Mouse (Mus musculus): Measurements from ENCODE around the gene Gm19426. TPM values are rescaled to one million over a fixed set of nuclear protein-coding genes. Genes with fewer than 3 reads are reported as not detected.

Gene Gm19426
- total and polyA plus RNA-seq, 3 experiments = not detected

DNA sequence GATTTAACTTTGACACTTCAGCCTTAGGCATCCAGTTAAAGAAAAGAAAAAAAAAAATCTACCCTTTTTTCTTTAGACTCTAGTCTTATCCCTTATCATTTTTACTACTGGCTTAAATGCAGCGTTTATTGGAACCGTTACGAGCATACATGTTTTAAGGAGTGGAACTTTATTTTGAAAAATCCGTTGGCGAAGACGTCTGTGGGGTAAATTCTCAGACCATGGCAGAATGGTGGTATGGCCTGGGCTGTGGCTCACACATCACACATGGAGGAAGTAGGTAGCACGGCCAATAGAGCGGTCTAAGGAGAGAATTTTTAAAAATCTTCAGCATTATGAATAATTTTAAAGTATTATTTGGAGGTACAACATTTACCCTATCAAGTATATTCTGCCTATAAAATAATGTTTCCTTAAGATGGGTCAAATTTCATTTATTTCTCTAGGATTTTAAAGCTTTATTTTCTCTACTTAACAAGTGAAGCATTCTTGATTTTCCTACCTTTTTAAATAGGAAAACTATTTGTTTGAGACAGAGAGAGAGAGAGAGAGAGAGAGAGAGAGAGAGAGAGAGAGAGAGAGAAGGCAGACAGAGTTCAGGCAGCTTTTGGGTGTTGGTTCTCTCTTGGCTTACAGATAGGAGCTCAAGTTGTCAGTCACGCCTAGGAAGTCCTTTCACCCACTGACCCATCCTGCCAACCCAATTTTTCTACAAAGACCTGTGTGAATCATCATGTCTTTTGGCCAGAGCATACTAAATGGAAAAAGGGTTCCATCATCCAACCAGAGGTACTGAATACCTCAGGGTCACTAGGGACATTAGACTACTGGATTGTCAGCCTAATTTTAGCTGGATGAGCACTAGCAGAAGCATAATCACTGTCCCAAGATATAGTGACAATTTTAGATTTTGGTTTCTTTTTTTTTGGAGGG is 26.8 kb downstream of the Gm19426 start:
- H3K4me3 ChIP-seq (replicated peaks in 1 of 3; ENCODE audit: low read depth in 2 of 3, low read length in 2 of 3, poor library complexity in 1 of 3) = peak overlapping the region; percentile 76 to 90 (median 77)
- in situ Hi-C loops (cut with MboI; ENCODE audit: low pct_ligation_motif_present, low pct_unique_long_range_greater_than_20kb, low sequenced_read_pairs) = no loop called here
- peaks cover 6 to 10% of the 10 kb centered on the region in 2 experiments for H3K36me3 ChIP-seq (replicated peaks in 1 of 2; ENCODE audit: control insufficient read depth in 1 of 2, insufficient read depth in 1 of 2, low read length in 1 of 2)
- dilution Hi-C loops (cut with MboI; ENCODE audit: extremely low pct_ligation_motif_present, extremely low pct_unique_long_range_greater_than_20kb, low sequenced_read_pairs) = no loop called here
- no peak overlapping the region; the same call in 1 of the 2 replicates for H3K27ac ChIP-seq (ENCODE audit: insufficient read depth, low read depth)
- H3K4me1 ChIP-seq (ENCODE audit: control insufficient read depth in 1 of 2, insufficient read depth in 2 of 2) = peaks cover 0 to 26% of the 10 kb centered on the region in 2 experiments; a peak in 3 of 4 replicates
- peak overlapping the region; percentile 86 for H3K4me2 ChIP-seq (ENCODE audit: insufficient read depth, low read depth, poor library complexity, severe bottlenecking)
- H3K9ac ChIP-seq (ENCODE audit: insufficient read depth, low read depth) = peak overlapping the region; percentile 54
- H3K9me3 ChIP-seq (replicated peaks; ENCODE audit: low read length) = no peaks in the 10 kb centered on the region
- no peaks in the 10 kb centered on the region for H3K27me3 ChIP-seq (replicated peaks)
- peaks cover 24% of the 10 kb centered on the region for H3K79me2 ChIP-seq (replicated peaks; ENCODE audit: control insufficient read depth, extremely low read depth, insufficient read depth, poor library complexity, severe bottlenecking)
- peak; percentile 82; the same call in 1 of the 2 replicates for TF ChIP-seq CHD1 (IDR thresholded peaks at IDR 0.05; ENCODE audit: low read depth, low read length)
- TF ChIP-seq ELF1 (IDR thresholded peaks at IDR 0.05; ENCODE audit: low read depth, low read length) = no peak
- no peak for TF ChIP-seq MAX (IDR thresholded peaks at IDR 0.05; ENCODE audit: low read length)
- no peak for TF ChIP-seq PAX5 (IDR thresholded peaks at IDR 0.05; ENCODE audit: low read length)
- no peak for TF ChIP-seq NRF1 (IDR thresholded peaks at IDR 0.05; ENCODE audit: low read depth, low read length)
- no peak for TF ChIP-seq IRF4 (IDR thresholded peaks at IDR 0.05; ENCODE audit: low read depth, low read length)
- TF ChIP-seq TBP (conservative IDR thresholded peaks at IDR 0.05; ENCODE audit: low read depth, low read length) = 0 out of 2 replicates have a peak, but pooled peaks have one; percentile 11
- TF ChIP-seq JUND (conservative IDR thresholded peaks at IDR 0.05; ENCODE audit: low read depth, low read length) = 0 out of 2 replicates have a peak, but pooled peaks have one; percentile 43
- peak; percentile 37 for TF ChIP-seq ZNF384 (IDR thresholded peaks at IDR 0.05; ENCODE audit: low read depth, low read length)
- DNase-seq (ENCODE audit: extremely low read depth) = peak; percentile 21

DNA sequence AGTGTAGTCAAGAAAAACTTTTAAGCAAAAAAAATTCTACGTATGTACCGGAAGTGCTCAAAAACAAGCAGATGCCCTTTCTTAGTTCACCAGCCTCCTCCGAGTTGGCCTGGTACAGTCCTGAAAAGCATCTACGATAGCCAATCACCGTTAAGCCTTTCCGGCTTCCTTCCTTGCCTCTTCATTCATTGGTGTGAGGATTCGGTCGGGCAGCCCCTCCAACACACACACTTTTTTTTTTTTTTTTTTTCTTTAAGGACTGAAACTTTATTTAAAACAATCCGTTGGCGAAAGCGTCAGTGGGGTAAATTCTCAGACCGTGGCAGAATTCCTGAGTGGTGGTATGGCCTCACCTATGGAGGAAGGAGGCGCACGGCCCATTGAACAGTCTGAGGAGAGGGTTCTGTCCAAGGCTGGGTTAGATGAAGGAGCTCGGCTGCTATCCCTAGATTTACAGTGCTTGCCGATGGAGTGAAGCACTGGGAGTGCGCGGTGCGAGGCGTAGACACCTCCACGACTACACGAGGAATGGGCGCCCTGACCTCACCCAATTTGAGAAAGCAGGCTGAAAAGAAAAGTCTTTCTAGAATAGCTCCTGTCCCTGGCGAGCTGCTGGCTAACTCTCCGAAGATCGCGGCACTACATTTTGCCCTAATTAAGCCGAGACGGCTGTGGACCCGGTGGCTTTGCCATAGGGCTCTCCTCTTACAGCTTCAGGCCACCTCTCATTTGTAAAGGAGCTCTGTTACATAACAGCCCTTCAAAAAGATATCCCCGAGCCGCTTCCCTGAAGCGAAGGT is 27.7 kb downstream of the Gm19426 start:
- Histone ChIP-seq H3K4me1 (ENCODE audit: control insufficient read depth in 1 of 2, insufficient read depth in 2 of 2) (peaks cover 0 to 22% of the 10 kb centered on the region in 2 experiments; a peak in 3 of 4 replicates), H3K9me3 (replicated peaks; ENCODE audit: low read length) (no peaks in the 10 kb centered on the region), H3K27me3 (replicated peaks) (no peaks in the 10 kb centered on the region), H3K9ac (ENCODE audit: insufficient read depth, low read depth) (peak overlapping the region; percentile 81), H3K79me2 (replicated peaks; ENCODE audit: control insufficient read depth, extremely low read depth, insufficient read depth, poor library complexity, severe bottlenecking) (peaks cover 25% of the 10 kb centered on the region), H3K36me3 (replicated peaks in 1 of 2; ENCODE audit: control insufficient read depth in 1 of 2, insufficient read depth in 1 of 2, low read length in 1 of 2) (peaks cover 2 to 8% of the 10 kb centered on the region in 2 experiments), H3K4me2 (ENCODE audit: insufficient read depth, low read depth, poor library complexity, severe bottlenecking) (peak overlapping the region; percentile 85), H3K27ac (ENCODE audit: insufficient read depth, low read depth) (peak overlapping the region; percentile 99), H3K4me3 (replicated peaks in 1 of 3; ENCODE audit: low read depth in 2 of 3, low read length in 2 of 3, poor library complexity in 1 of 3) (peak overlapping the region; percentile 76 to 90 (median 77))
- peak; percentile 95 for DNase-seq (ENCODE audit: extremely low read depth)
- in situ Hi-C loops (cut with MboI; ENCODE audit: low pct_ligation_motif_present, low pct_unique_long_range_greater_than_20kb, low sequenced_read_pairs) = no loop called here
- dilution Hi-C loops (cut with MboI; ENCODE audit: extremely low pct_ligation_motif_present, extremely low pct_unique_long_range_greater_than_20kb, low sequenced_read_pairs) = no loop called here
- TF ChIP-seq ZNF384 (IDR thresholded peaks at IDR 0.05; ENCODE audit: low read depth, low read length) = peak; percentile 100
- TF ChIP-seq POLR2A (IDR thresholded peaks at IDR 0.05; ENCODE audit: low read depth, low read length) = peak; percentile 21; the same call in 1 of the 2 replicates
- peak; percentile 10; the same call in 1 of the 2 replicates for TF ChIP-seq TCF12 (IDR thresholded peaks at IDR 0.05; ENCODE audit: low read depth, low read length)
- TF ChIP-seq MYC (IDR thresholded peaks at IDR 0.05; ENCODE audit: low read depth, low read length) = peak; percentile 65; the same call in 1 of the 2 replicates
- peak; percentile 80 for TF ChIP-seq ELF1 (IDR thresholded peaks at IDR 0.05; ENCODE audit: low read depth, low read length)
- peak; percentile 51 for TF ChIP-seq SIN3A (IDR thresholded peaks at IDR 0.05; ENCODE audit: low read length)
- TF ChIP-seq NELFE (IDR thresholded peaks at IDR 0.05; ENCODE audit: low read depth, low read length) = no peak; the same call in 1 of the 2 replicates
- TF ChIP-seq MXI1 (IDR thresholded peaks at IDR 0.05; ENCODE audit: low read depth, low read length) = peak; percentile 40; the same call in 1 of the 2 replicates
- TF ChIP-seq HCFC1 (IDR thresholded peaks at IDR 0.05; ENCODE audit: low read depth, low read length) = peak; percentile 84
- TF ChIP-seq TBP (conservative IDR thresholded peaks at IDR 0.05; ENCODE audit: low read depth, low read length) = peak; percentile 80
- TF ChIP-seq MAX (IDR thresholded peaks at IDR 0.05; ENCODE audit: low read length) = peak; percentile 54
- 0 out of 2 replicates have a peak, but pooled peaks have one; percentile 11 for TF ChIP-seq JUND (conservative IDR thresholded peaks at IDR 0.05; ENCODE audit: low read depth, low read length)
- no peak for TF ChIP-seq RAD21 (IDR thresholded peaks at IDR 0.05; ENCODE audit: low read depth, low read length)
- no peak for TF ChIP-seq GABPA (IDR thresholded peaks at IDR 0.05; ENCODE audit: insufficient replicate concordance, low read depth, low read length)
- TF ChIP-seq ZKSCAN1 (IDR thresholded peaks at IDR 0.05; ENCODE audit: borderline replicate concordance, low read depth, low read length) = peak; percentile 55; the same call in 1 of the 2 replicates
- TF ChIP-seq CHD1 (IDR thresholded peaks at IDR 0.05; ENCODE audit: low read depth, low read length) = peak; percentile 97
- TF ChIP-seq MAZ (IDR thresholded peaks at IDR 0.05; ENCODE audit: low read depth, low read length) = no peak; the same call in 1 of the 2 replicates
- peak; percentile 96; the same call in 1 of the 2 replicates for TF ChIP-seq UBTF (IDR thresholded peaks at IDR 0.05; ENCODE audit: low read depth, low read length)
- 0 out of 2 replicates have a peak, but pooled peaks have one; percentile 16 for TF ChIP-seq E2F4 (IDR thresholded peaks at IDR 0.05; ENCODE audit: insufficient replicate concordance, low read depth, low read length)
- no peak; the same call in 1 of the 2 replicates for TF ChIP-seq ETS1 (conservative IDR thresholded peaks at IDR 0.05; ENCODE audit: low read depth, low read length)
- no peak for TF ChIP-seq USF1 (IDR thresholded peaks at IDR 0.05; ENCODE audit: low read depth, low read length)
- TF ChIP-seq JUN (IDR thresholded peaks at IDR 0.05; ENCODE audit: insufficient read depth, low read depth, low read length) = no peak
